Mouse (Mus musculus) right cerebral cortex, postnatal 25 days (tissue): ENCODE measurements around the gene Rnf168.
"Not testable (repeated sequence)": the region's sequence is repeated elsewhere in the genome, so short reads cannot be mapped to it uniquely, and the experiment has no call there.

Source experiments
- DNase-seq: peaks from one replicate; pipeline ENCODE4 v3.0.0; 2022

The Rnf168 gene

DNA sequence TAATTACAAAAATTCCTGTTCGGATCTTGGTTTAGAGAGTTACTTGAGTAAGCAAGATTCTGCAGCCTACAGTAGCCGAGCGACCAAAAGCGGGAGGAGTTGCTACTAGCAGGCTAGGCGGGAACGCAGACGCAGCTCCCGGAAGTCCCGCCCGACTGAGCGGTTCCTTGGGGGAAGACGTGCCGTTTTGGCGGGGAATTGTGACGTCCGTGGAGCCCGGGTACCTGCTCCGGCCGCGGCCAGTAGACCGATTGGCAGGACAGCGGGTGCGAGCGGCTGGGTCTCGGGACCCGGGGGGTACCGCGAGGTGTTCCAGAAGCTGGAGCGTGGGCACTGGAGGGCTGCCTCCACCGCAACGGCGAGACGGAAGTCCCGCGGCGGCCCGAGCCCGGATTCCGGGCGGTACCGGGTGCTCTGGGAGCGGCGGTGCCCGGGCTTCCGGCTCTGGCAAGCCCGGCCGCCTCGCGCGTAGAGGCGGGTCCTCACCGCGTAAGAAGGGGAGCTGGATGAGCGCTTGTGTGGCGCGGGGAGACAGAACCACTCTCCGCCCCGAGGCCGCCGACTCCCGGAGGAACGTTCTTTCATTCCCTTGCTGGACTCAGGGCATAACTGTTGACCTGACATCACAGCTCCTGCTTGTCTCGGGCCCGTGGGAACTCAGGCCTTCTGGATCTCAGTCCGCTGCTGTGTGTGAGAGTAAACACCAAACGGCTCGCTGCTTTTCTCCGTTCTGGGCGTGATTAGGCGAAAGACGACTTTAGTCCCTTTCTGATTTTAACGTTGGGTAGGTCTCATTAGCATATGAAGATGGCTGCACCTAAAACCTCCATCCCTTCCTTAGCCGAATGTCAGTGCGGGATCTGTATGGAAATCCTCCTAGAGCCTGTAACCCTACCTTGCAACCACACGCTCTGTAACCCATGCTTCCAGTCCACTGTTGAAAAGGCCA is at the start of gene Rnf168:
Gene Rnf168 (plus strand): TSS at position 152 of the 949 bp plus-strand sequence.
- DNase-seq = peak; percentile 93

DNA sequence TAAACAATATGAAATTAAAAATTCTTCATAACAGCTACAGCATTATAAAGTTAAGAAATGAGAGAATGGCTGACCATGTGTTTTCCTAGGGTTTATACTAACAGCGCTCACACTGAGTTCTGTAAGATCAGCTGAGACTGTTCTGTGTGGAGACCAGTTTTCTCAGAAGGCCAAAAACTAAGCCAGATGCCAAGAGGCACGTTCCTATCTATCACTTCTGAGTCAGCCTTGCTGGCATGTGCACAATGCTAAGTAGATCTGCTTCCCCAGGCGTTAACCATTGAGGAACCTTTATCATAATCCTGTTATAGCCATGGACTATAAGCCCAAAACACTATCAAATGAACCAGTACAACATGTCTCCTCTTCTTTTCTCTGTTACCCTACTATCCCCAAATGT is 45.2 kb upstream of the Rnf168 start:
- DNase-seq = not testable (repeated sequence)

DNA sequence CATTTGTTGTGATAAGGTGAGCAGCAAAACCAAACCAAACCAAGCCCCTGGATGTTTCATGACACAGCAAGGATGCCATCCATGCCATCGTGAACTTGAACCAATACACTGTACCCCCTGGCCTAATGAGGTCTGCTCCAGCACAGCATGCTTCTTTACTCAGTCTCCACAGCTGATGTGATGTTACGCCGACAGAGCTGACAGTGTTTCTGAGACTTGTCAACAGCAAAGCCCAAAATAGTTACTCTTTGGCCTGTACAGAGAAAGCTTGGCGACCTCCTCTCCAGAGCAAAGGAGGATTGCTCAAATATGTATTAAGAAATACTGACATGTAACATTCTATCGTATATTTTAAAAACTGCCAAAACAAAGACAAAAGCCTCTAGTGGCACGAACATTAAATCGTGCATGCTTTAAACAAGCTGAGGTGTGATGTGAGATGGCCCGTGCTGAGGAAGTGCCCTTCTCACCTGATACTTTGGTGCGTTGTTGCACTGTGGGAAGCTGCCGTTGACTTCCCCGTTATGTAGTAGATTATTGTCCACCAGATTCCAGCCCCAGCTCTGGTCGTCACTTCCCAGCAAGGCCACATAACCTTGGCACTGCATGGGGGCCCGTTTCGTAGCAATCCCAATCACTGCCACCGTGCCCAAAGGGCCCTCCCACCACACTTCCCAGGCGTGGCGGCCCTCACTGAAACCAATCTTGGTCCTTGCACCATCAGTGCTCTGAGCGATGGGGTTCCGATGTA is 39.2 kb upstream of the Rnf168 start:
- no peak for DNase-seq

DNA sequence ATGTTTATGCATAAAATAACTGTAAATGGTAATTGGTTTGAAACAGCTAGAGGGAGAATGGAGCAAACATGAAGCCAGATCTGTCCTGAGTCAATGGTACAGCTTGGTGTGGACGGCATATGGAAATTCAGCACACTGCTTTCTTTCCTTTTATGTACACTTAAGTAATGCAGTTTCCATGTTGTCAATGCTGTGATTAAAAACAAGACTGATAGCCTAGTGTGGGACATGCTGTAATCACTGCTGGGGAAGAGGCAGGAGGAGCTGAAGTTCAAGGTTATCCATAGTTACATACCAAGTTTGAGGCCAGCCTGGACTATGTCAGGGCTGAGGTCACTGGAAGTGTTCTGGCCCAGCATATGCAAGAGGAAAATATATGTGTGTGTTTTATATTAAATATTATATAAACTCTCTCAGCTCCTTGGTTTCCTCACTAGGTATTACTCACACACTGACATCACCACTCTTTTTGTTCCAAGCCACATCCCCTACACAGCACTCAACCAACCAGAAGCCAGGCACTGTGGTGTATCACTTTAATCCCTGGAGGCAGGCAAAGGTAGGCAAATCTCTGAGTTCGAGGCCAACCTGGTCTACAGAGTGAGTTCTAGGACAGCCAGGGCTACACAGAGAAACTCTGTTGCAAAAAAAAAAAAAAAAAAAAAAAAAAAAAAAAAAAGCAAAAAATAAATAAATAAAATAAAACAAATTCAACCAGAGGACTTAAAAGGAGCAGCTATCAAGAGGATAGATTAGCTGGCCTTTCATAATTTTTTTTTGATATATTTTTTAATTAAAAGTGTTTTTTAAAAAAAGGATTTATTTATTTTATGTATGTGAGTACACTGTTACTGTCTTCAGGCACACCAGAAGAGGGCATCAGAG is 37.6 kb upstream of the Rnf168 start:
- no peak for DNase-seq

DNA sequence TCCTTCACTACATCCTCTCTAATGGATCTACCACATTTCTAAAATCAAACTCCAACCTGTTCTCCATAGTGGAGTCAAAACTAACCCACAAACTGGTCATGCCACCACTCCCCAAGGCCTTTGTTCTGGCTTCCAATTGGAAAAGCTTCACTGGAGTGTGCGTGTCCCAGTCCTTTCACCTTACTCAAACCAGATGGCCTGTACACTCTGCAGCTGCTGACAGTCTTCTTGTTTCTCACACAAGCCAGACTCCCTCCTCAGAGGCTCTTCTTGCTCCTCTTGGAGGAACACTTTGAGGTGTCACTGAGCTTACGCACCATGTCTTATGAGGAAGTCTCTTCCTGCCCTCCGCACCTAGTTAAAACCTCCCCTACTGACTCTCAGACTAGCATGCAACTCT is 33.4 kb upstream of the Rnf168 start:
- no peak for DNase-seq

DNA sequence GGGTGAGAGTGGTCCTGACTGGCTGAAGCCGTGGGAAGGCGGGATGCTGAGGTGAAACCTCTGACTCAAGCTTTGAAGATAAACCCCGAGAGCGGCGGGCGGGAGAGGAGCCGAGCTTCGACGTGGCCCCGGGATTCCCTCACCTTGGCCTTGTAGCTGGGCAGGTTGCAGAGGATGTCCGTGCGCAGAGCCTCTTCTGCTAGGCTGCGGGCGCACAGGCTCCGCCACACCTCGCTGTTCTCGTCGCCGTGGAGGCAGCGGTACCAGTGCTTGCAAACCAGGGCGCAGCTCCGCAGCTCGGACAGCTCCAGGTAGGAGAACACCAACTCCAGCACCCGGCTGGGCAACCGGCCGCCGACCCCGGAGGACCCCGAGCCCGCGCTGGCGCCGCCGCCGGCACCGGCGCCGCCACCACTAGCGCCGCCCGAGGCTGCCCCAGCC is 30.9 kb upstream of the Rnf168 start:
- no peak for DNase-seq

DNA sequence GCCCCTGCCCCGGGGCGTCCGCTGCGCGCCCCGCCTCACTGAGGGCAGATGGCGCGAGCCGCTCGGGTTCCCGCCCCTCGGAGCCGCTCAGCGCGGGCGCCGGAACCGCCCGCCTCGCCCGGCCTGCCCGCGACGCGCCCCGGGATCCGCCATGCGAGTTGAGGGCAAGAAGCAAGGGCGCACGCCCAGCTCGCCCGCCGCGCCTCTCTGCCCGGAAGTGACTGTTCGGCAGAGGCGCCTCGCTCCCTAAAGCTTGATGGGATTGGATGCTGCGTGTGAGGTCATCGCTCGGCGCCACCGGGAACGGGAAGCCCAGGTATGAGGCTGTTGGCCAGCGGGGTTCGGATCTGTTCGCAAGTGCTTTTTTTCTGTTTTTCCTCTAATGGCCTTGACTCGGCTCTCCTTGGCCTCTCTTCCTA is 30.3 kb upstream of the Rnf168 start, which contains the start of the genes Fbxo45 and Wdr53:
Gene Fbxo45 (minus strand): TSS at position 207 of the 419 bp plus-strand sequence.
Gene Wdr53 (plus strand): TSS at position 276 of the 419 bp plus-strand sequence.
- peak; percentile 99 for DNase-seq

DNA sequence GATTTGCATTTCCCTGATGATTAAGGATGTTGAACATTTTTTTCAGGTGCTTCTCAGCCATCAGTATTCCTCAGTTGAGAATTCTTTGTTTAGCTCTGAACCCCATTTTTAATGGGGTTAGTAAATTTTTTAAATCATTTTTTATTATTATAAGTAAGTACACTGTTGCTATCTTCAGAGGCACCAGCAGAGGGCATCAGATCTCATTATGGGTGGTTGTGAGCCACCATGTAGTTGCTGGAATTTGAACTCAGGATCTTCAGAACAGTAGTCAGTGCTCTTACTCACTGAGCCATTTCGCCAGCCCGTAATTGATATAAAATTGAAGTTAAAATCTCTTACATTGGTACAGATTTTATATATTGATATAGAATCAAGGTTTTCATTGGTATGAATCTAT is 13.0 kb upstream of the Rnf168 start:
- not testable (repeated sequence) for DNase-seq

DNA sequence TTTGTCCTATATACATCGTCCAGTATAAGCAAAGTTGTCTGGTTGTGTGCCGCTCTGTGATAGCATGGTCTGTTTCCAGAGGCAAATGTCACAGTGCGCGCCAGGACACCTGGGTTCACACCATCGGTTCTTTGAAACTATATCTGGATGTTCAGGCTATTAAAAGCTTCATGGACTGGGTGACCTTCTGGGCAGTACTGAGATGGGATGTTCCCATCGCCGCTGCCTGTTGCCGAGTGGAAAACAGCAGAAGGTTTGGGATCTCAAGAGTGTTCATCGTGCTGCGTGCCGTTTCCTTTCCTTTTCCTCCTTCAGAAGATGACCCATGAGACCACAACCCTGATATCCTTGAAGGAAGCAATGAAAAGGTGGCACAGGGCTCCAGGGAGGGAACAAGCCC is 6.0 kb upstream of the Rnf168 start, which contains the start of gene Smco1:
Gene Smco1 (plus strand): TSS at position 178 of the 400 bp plus-strand sequence.
- DNase-seq = no peak

DNA sequence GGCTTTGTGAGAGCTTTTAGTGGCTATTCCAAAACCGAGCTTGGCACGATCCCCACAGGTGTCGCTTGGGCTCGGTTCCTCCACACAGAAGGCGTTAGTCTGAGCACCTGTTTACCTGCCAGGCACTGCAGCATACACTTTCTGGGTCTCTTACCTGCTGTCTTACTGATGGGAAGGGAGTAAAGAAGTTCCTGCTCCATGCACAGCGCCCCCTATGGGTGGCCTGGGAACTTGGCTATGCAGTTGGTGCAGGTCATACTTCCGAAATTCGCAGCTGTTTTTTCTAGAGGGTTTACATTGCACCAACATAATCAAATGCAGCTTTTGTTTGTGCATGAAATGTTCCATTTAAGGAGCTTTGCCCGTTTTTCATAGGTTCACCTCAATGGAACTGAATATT is 3.9 kb upstream of the Rnf168 start:
- no peak for DNase-seq

DNA sequence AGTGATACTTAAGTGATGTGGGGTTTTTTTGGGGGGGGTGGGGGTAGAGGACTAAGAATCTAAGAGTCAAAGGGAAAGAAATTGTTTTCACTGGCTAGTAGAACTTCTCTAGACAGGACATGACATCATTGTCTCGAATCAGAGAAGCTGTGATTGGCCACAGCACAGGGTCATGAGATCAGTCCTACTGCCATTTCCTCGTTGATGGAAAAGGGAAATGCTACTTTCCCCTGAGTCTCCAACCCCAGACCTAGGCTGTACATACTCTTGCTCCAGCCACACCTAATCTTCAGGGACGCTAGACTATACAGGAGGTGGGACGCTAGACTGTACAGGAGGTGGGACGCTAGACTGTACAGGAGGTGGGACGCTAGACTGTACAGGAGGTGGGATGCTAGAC is 2.2 kb upstream of the Rnf168 start:
- no peak for DNase-seq

DNA sequence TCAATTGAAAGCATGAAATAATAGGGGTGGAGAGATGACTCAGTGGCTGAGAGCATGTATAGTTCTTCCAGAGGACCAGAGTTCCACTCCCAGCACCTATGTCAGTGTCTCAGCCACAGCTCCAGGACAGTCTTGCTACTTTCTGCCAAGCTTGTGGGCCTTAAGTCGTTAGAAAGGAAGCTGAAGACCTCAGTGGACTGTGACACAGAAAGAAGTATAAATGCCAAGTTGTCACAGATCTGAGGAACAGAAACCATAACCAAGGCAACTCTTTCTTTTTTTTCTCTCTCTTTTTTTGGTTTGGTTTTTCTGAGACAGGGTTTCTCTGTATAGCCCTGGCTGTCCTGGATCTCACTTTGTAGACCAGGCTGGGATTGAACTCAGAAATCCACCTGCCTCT is 1.4 kb upstream of the Rnf168 start:
- no peak for DNase-seq

DNA sequence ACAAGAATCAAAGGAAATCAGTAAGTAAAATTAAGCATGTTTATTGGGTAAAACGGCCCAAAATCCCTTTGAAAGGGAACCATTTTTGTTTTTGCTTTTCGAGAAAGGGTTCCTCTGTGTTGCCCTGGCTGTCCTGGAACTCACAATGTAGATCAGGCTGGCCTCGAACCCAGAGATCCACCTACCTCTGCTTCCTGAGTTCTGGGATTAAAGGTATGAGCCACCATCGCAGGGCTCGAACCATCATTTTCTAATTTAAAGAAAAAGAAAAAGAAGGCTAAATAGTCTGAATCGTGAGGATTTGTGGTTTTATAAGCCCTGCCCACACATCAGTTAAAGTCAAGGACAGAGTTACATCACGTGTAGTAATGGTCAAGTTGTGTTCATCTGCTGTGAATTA is 1.1 kb downstream of the Rnf168 start:
- no peak for DNase-seq

DNA sequence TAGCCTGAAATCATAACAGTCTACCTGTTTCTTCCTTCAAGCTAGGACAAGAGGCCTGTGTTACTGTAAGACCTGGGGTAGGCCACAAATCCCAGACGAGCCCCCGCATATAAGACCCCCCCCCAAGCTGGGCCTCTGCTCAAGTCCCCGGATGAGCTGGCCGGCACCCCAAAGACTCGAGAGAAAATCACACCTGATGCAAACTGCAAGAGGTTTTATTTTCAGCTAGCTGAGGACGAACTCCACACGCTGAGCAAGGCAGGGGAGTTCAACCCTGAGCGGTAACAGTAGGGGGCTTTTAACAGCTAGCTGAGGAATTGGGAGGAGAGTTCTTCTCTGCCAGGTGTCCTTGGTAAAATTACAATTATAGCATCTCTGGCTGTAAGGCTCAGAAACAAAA is 3.0 kb downstream of the Rnf168 start:
- DNase-seq = no peak

DNA sequence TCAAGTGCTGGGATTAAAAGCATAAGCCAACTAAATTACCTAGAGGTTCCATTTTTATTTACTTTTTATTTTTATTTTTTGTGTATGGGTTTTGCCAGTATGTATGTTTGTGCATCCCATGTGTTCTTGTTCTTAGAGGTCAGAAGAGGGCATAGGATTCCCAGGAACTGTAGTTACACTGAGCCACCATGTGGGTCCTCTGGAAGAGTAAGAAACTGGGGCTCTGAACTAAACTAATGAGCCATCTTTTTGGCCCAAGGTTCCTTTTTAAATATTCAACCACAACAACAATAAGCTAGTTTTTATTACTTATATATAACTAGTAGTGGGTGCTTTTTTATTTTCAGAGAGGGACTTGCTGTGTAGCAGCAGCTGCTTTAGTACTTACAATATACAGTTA is 5.3 kb downstream of the Rnf168 start:
- no peak for DNase-seq

DNA sequence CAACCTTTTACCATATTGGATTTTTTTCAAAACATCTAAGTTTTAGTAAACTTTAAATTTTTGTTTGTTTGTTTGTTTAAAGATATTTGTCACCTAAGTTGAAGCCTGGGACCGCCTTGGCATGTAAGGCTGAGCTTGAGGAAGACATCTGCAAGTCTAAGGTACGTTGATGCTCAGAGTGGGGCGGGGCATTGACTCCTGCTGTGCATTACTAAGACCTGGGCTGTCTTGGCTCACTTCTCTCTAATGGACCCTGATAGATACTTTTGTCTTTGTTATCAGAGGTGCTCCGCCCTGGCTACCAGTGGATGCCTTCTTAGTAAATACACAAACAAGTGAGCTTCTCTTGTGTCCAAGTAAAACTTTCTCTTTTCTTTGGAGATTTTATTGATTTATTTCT is 14.6 kb downstream of the Rnf168 start:
- DNase-seq = no peak

DNA sequence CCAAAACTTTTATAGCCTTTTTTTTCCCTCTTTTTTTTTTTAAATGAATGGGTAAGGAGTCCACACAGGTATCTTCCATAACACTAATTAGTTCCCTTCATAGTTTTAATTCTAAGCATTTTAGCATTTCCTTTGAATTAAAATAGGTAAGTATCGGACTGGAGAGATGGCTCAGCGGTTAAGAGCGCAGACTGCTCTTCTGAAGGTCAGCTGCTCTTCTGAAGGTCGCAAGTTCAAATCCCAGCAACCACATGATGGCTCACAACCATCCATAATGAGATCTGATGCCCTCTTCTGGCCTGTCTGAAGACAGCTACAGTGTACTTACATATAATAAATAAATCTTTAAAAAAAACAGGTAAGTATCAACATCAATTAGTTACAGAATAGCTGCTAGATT is 22.4 kb downstream of the Rnf168 start:
- DNase-seq = not testable (repeated sequence)

DNA sequence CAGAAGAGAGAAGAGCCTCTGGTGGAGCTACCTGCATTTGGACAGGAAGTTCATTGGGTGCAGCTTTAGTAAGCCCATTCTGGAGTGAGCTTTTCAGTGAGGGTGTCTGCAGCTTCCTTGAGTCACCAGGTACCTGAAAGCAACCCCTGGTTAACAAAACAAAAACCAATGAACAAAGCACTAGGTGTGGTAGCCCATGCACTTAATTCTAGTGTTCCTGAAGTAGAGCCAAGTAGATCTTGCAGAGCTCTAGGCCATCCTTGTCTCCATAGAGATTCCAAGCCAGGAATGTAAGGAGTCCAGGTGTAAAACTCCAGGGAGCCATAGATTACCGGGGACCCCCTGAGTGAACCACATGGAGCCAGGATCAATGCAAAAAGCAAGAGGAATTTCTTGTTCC is 25.8 kb downstream of the Rnf168 start:
- DNase-seq = no peak

DNA sequence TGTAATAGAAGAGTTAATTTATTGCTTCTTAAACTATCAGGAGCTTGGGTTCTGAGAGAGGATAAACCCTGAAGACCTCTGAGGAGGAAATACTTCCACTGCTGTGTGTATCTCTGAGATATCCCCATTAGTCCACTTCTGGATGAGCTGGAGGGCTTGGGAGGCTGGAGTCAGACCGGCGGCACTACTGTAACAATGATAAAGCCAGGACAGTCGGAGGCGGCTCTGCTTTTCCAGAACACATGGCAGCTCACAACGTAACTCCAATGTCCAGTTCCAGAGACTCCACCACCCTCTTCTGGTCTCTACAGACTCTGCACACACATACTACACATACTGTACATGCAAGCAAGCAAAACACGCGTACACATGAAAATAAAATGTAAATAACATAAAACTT is 26.6 kb downstream of the Rnf168 start:
- no peak for DNase-seq

DNA sequence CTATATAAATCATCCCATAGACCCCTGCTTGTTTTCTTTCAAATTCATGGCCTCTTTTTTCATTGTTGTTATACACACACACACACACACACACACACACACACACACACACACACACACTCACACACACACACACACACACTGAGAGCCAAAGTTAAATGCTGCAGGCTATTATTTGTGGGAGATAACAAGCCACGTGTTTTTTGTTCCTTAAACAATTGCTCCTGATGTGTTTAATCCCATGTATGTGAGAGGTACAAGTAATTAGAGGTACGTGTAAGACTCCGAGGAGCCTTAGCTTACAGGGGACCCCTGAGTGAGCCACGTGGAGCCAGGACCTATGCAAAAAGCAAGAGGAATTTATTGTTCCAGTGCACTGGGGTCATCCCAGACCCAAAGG is 34.7 kb downstream of the Rnf168 start:
- no peak for DNase-seq

DNA sequence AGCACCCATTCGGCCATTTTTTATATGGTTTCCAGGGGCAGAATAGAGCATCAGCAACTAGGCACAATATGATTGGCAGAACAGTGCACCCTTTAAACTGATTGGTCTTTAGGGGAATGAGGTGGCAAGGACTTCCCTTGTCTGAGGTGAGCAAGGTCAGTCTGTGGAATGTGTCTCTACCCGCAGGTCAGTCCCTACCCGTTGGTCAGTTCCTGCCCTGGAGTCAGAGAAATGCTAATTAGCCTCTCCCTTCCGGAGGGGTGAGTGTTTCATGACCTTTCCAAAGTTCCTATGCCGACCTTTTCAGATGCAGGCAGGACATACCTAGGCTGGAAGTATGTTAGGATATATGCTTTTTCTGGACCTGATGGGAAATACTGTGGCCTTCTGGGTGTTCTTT is 35.1 kb downstream of the Rnf168 start:
- no peak for DNase-seq

DNA sequence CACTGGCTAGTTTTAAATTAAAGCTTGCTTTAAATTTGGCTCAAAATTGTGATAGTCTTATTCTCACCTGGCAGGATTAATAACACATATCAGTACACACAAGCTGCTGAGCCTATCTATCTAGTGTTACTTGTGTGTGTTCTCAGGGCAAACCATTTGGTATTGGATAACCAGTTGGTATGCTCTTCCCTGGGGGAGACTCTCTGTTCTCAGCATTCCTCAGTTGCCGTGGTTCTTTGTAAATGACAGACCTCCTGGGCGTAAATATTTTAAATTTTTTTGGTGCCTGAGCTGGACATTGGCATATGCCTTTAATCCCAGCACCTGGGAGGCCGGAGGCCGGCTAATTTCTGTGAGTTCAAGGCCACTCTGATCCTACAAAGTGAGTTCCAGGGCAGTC is 35.6 kb downstream of the Rnf168 start:
- no peak for DNase-seq

DNA sequence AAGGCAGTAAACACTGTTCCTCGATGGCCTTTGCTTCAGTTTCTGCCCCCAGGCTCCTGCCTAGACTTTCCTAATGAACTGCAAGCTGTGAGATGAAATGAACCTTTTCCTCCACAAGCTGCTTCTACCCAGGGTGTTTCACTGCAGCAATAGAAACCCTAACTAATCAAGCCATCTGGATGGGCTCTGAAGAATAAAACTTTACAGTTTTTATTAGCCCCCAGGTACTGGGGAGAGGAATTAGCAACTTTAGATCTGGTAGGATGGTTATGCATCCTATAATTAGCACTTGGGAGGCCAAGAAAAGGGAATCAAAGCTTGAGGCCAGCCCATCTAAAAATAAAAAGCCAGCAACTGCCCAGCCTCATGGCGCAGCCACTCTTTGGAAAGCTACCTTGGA is 39.3 kb downstream of the Rnf168 start:
- DNase-seq = no peak
